Mouse (Mus musculus) myocyte (in vitro differentiated cells): Measurements from ENCODE around the gene Pcare.

Experiments
- E2F4 ChIP-seq: IDR thresholded peaks from one replicate; pipeline ENCODE4 v1.6.1; 2011; ENCODE audit warnings: mild to moderate bottlenecking, control low read depth, moderate library complexity; ENCODE audit not compliant: insufficient read depth
- MAX ChIP-seq: IDR thresholded peaks from one replicate; pipeline ENCODE4 v1.6.1; 2011; ENCODE audit warnings: low read depth, mild to moderate bottlenecking, control low read depth
- MYOD1 ChIP-seq, 3 experiments: IDR thresholded peaks; one replicate each; pipeline ENCODE4 v1.6.1; 2011; ENCODE audit warnings: control low read depth in 2 of 3, low read depth in 2 of 3, mild to moderate bottlenecking in 2 of 3, moderate library complexity in 1 of 3; ENCODE audit not compliant: insufficient read length in 2 of 3, control insufficient read depth in 1 of 3
- MYOG ChIP-seq, 3 experiments: IDR thresholded peaks; one replicate each; pipeline ENCODE4 v1.6.1; 2011; ENCODE audit warnings: control low read depth in 2 of 3, low read depth in 2 of 3, mild to moderate bottlenecking in 2 of 3; ENCODE audit not compliant: insufficient read length in 2 of 3, control insufficient read depth in 1 of 3, insufficient read depth in 1 of 3
- POLR2A ChIP-seq: IDR thresholded peaks from one replicate; pipeline ENCODE4 v1.6.1; 2011; ENCODE audit warnings: low read depth, mild to moderate bottlenecking, control low read depth, moderate library complexity; ENCODE audit not compliant: insufficient read length
- POLR2AphosphoS2 ChIP-seq: IDR thresholded peaks from one replicate; pipeline ENCODE4 v1.6.1; 2011; ENCODE audit warnings: low read depth, control low read depth; ENCODE audit not compliant: insufficient read length
- REST ChIP-seq: IDR thresholded peaks from one replicate; pipeline ENCODE4 v1.6.1; 2011; ENCODE audit warnings: mild to moderate bottlenecking, control low read depth, moderate library complexity; ENCODE audit not compliant: insufficient read depth, insufficient read length
- TCF12 ChIP-seq: IDR thresholded peaks from one replicate; pipeline ENCODE4 v1.6.1; 2011; ENCODE audit warnings: mild to moderate bottlenecking, control low read depth; ENCODE audit not compliant: poor library complexity, insufficient read depth, severe bottlenecking
- TCF3 ChIP-seq: IDR thresholded peaks from one replicate; pipeline ENCODE4 v1.6.1; 2011; ENCODE audit warnings: low read depth, control low read depth; ENCODE audit not compliant: insufficient read length
- USF1 ChIP-seq: IDR thresholded peaks from one replicate; pipeline ENCODE4 v1.6.1; 2011; ENCODE audit warnings: low read depth, mild to moderate bottlenecking, control low read depth, moderate library complexity

GRCm38 (mm10) chr17:71695151-71695550 lies 57.5 kb downstream of the Pcare start:
- TF ChIP-seq POLR2A, result no peak
- TF ChIP-seq TCF12, result no peak
- no peak for TF ChIP-seq MYOG (IDR thresholded peaks at IDR 0.05; ENCODE audit: control insufficient read depth in 1 of 3, insufficient read depth in 1 of 3, insufficient read length in 2 of 3, low read depth in 2 of 3)
- TF ChIP-seq TCF3, result no peak
- TF ChIP-seq USF1, result no peak
- TF ChIP-seq MAX, result no peak
- no peak for TF ChIP-seq POLR2AphosphoS2
- TF ChIP-seq REST, result no peak
- no peak for TF ChIP-seq E2F4
- no peak for TF ChIP-seq MYOD1 (IDR thresholded peaks at IDR 0.05; ENCODE audit: control insufficient read depth in 1 of 3, insufficient read length in 2 of 3, low read depth in 2 of 3)
